Mouse (Mus musculus) natural killer cell, adult 2 months (primary cell): ENCODE measurements around the gene Npas3.

Experiments
- DNase-seq, 2 experiments: peaks; one replicate each; pipeline ENCODE4 v3.0.0; 2022; ENCODE audit warnings: low spot score in 2 of 2

The Npas3 gene

DNA sequence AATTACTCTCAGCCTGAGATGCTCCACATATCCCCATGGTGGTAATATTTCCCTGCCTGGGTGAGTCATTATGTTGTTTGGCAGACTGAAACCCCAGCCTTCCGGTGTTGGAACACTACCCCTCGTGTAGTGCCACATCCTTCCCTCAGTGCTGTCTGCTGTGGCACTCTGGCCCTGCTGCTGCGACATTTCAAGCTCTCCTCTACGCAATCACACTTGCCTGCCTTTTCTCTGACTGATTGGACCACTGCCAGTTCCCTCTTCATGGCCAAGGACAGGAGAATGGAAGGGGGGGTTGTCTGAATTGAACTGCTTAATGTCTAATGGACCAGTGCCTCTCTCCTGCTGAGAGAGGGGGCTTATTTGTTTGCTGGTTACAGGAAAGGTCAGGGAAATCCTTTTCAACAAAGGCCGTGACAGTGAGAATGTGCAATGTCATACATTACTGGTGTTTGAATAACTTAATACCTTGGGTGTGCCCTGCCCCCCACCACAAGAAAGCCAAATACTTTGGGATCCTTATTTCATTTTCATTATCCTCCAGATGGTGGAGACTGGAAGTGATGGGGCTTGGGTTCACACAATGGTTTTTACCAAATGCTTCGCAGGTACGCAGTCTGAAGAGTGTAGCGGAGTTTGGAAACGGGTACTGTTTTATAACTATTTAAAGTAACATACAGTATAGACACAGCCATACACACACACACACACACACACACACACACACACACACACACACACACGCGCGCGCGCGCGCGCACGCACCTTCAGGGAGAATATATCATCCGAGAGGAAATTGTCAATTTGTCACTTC, 339.4 kb downstream of the Npas3 start:
- no peak for DNase-seq

DNA sequence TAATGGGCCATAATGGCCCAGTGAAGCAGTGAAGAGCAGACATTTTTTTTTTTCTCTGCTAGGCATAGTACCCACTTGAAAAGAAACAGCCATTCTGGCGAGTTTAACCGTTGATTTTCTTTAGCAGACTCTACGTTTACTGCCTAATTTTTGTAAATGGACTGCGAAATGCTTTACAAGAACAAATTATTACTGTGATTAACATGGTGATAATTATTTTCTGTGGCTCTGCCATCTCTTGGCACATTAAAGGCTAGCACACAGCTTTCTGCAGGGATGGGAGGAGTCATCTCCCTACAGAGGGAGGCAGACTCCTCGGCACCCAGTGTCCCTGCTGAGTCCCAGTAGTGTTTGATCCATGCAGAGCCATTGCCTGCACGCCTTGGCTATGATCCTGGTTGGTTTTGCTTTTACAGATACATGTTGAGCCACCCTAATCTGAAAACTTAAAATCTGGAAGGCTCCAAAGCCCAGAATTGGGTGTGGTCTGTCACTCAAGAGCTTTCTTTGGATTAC, 341.0 kb downstream of the Npas3 start:
- DNase-seq = no peak

DNA sequence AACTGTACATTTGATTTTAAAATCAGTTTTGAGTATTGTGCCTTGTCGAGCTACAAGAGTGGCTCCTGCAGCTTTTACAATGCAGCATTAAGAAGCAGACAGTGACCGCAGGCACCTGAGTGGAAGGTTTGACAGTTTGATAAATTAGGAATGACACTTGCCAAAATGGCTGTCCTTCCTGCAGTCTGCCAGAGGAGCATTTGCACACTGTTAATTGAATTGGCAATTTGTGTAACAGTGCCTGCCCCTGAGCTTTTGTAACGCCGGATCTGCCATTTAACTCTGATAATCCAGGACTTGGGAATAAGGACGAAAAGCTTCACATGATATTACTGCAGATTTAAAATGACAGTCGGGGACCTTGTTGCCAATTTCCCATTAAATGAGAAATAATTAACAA, 357.2 kb downstream of the Npas3 start:
- no peak for DNase-seq

GRCm38 (mm10) chr12:53612120-53612519, 363.6 kb downstream of the Npas3 start:
- no peak for DNase-seq

DNA sequence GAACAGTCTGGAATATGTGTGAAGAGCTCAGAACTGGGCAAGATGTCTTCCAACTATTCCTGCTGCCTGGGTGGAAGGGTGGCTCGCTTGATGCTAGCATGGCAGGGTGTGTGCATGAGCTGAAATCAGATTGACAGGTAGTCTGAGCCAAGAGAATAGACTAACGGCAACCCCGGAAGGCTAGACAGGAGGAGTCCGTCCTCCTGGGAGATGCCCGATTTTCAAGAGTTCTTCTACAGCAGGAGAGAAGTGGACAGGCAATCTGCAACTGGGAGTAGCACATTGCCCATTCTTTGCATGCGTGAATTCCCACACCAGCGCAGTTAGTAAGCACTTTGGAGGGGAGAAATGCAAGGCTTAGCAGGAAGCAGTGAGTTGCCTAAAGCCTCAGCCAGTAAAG, 372.8 kb downstream of the Npas3 start:
- DNase-seq = no peak

DNA sequence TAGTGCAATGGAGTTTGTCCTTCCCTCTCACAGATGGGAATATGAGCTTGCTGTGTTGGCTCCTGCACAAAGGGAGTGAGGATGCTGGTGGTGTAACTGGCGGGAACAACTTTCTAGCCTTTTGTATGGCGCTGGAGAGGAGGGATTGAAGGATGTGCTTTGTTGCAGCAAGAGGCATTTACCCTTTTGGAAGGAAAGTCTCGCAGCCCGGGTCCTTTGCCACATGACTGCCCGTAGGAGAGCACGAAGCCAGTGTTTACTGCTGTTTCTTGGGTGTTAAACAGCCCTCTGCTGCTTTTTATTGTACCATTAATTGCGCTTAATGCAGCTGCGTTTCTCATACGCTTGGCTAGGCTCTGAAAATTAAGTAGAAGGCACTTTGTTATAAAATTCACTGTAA, 375.3 kb downstream of the Npas3 start:
- DNase-seq = no peak

DNA sequence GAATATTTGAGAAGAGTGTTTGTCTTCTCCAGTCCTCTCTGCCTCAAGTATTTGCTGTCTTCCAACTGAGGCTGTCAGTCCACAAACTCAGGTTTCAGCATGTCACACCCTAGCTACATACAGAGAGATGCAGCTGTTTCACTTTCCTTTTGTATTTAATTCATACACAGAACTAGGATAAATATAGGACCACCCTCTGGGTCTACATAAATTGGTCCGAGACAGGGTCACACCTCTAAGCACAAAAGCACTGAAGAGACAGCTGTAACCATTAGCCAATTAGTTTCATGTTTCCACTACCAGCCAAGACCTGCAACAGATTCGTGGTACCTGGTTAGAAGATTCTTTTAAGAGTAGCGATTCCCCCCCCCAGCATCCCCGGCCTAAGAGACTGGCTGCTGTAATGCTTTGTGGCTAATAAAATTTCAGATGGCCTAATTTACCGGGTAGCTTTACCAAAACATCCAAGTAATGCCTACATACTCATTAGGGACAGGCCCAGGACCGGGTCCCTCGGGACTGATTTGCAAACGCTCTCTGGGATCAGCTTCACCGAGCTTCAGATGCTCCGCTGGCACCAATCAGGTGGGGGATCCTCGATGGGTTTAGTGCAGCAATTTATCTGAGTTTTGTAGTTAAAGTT, 376.0 kb downstream of the Npas3 start:
- DNase-seq = no peak

GRCm38 (mm10) chr12:53629483-53630120, 381.1 kb downstream of the Npas3 start:
- no peak for DNase-seq

DNA sequence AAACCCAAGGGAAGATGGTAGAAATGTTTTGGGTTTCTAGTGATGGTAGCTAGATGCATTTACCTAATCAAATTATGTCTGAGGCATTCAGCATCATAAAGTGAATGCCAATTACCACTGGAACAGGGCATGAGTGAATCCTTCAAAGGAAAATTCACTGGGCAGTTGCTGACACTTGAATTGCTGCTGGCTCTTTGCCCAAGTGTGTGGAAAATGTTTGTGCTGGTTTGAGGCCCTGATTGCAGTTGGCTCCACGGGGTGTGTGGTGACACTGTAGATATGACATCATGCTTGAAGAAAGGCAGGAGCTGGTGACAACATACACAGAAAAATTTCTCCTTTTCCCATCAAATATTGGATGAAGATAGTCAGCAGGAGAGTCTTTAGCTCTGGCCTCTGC, 382.1 kb downstream of the Npas3 start:
- DNase-seq = no peak

GRCm38 (mm10) chr12:53631315-53632106, 383.0 kb downstream of the Npas3 start:
- no peak for DNase-seq

- DNase-seq = no peak
These were observed 390.1 kb downstream of the Npas3 start for GRCm38 (mm10) chr12:53638571-53638970.

DNA sequence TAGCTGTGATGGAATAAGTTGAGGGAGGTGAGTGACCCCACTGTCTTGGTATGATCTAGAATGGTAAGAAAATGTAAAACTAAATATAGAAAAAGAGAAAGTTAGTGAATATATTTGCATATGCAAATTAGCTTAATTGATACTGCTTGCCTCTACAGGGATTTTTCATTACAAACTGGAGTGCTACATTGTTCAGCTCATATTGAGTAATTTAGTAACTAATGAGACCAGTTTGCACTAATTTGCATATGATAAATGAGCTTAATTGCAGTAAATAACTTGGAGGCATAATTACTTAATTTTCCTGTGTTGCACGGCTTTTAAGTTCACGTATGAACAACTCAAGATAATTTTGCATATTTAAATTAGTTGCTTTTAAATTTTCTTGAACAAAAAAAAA, 398.8 kb downstream of the Npas3 start:
- DNase-seq = no peak

GRCm38 (mm10) chr12:53656301-53656700, 407.8 kb downstream of the Npas3 start:
- DNase-seq = no peak

- no peak for DNase-seq
These were observed 415.6 kb downstream of the Npas3 start for GRCm38 (mm10) chr12:53664084-53664483.

DNA sequence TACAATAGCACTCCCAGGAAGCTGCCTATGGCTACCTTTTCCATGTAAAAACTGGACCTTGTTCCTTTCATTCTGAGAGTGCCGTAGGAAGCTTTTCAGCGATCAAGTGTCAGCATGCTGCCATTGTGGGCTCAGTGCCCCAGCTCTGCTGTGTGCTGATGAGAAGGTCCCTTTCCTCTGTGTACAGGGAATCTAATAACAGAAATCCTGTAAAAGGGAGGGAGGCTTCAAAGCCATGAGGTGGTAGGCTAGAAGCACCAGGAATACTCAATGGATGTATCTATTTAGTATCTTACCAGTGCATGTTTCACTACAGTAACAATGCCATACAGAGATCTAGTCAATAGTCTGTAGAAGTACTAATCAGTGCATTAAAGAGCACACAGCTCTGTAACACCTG, 423.4 kb downstream of the Npas3 start:
- DNase-seq = no peak

- no peak for DNase-seq
These were observed 428.7 kb downstream of the Npas3 start for GRCm38 (mm10) chr12:53677091-53677630.

GRCm38 (mm10) chr12:53678166-53678565, 429.7 kb downstream of the Npas3 start:
- no peak for DNase-seq

DNA sequence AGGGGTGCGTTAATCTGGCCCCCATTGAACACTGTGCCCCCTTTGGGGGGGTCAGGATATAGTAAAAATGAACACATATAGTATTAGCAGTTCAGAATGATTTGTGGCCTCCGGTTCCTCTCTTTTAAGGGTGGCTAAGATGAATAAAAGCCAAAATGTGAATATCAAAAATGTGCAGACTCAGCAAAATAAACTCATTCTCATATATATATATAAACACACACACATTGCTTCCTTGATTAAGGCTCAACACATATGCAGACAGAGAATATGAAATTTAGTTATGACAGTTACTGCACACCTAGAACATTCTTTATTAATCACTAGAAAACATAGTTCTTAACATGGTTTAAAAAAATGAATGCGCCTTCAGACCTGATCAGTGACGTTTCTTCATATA, 430.7 kb downstream of the Npas3 start:
- no peak for DNase-seq

- no peak for DNase-seq
These were observed 432.0 kb downstream of the Npas3 start for GRCm38 (mm10) chr12:53680501-53680900.

GRCm38 (mm10) chr12:53682036-53682435, 433.6 kb downstream of the Npas3 start:
- DNase-seq = no peak

DNA sequence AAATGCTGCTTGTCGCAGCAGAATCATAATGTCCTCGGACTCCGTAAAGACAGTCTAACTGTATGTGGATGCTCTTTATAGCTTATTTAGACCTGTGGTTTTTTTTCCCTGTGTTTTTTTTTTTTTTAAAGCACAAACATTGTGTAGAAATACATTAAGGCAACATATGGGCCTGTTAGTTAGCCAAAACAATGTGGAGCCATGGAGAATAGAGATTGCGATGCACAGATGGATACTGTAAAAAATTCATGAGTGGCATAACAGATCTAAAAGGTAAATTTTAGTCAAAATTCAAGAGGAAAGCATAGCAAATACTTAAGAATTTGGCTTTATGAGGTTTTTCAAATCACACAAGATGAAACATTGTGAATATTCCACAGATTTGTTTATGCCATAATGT, 444.0 kb downstream of the Npas3 start:
- no peak for DNase-seq

DNA sequence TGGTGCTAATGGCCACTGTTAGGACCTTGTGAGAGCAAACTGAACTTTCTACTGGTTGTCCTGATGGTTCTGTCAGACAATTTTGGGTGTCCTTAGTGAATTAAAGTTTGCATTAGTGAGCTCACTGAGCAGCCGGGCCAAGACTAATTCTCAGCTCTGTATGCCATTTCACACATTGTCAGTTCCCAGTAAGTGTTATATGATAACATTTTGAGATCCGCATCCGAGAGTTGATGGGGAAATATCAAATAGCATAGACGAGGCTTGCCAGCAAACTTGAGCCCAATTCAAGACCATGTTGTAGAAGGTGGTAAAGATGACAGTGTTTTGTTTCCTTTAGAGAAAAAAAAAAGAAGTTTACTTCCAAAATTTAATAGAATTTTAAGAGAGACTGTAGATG, 445.9 kb downstream of the Npas3 start:
- no peak for DNase-seq
